Mouse (Mus musculus) B cell, adult (primary cell): ENCODE data around the gene Gm3147. TPM values are rescaled to one million over a fixed set of nuclear protein-coding genes. Genes with fewer than 3 reads are reported as not detected.

ENCODE experiments used
- total RNA-seq: library from RNA; stranded (reverse); gene quantifications from 4 replicates; pipeline ENCODE4 v1.2.4, GENCODE M21; 2023; ENCODE audit not compliant: inconsistent age

Gm3147 gene
- not detected in 4 replicates for total RNA-seq

DNA sequence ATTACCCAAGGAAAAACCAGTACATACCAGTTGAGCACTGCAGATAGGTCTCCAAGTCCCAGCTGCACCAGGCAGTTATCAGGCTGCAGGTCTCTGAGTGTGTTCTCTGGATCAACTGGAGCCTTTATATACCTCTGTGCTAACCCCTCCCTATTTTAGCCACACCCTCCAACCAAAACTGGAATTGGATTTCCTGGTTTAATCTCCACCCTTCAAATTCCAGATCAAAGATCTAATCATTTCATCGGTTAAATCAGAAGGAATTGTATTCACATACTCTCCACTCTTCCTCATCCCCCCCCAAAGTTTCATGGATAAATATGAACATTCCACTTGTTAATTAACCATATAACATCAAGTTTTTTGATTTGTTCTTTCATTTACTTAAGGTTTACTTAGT is at the start of gene Gm3147:
TSS of gene Gm3147 (minus strand) at position 101 of the 400 bp plus-strand sequence.

DNA sequence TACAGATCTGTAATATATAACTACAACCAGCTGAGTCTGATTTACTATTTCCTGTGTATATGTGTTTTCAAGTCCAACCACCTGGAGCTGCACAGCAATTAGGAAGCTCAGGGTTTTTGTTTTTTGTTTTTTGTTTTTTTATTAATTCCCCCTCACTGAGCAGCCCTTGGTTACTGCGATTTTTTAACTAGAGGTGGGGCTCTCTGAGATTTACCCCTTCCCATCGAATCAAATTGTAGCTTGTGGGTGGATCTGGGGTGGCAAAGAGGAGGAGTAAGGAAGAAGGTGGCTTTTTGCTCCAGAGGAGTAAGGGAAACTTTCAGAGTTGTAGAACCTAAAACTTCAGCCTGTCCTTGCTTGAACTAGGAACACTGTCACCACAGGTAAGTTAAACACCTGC is 31.9 kb upstream of the Gm3147 start, which contains the start of gene Gm6205:
TSS of gene Gm6205 (plus strand) at position 301 of the 400 bp plus-strand sequence.

DNA sequence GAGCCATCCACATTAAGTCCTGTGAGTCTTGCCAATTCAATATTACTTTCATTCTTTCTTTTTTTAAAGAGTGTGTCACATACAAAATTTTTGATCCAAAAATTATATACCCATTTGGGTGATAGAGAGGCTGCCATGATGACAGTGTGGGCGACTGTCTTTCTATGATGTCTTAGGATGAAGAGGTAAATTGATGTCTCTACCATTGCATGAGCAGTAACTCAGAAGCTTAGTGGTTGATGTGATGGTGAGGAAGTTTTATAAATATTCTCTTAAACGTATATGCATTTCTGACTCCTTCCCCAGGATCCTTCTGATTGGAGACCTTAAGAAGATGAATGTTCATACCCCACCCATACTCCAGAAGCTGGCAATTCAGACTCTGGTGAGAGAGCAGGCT is 7.5 kb upstream of the Gm3147 start, which contains the start of gene Gm6509:
TSS of gene Gm6509 (plus strand) at position 301 of the 400 bp plus-strand sequence.

Other genes starting within 250 kb of the Gm3147 start
- not detected in 4 replicates for gene Gm7682, start 170.6 kb downstream of the Gm3147 start, total RNA-seq
- gene Gm3139, start 90.1 kb downstream of the Gm3147 start, total RNA-seq, result not detected in 4 replicates
- gene Gm6509, start 7.6 kb upstream of the Gm3147 start, total RNA-seq, result not detected in 4 replicates
- gene Gm6205, start 32.0 kb upstream of the Gm3147 start, total RNA-seq, result not detected in 4 replicates
- not detected in 4 replicates for gene Gm3183, start 249.1 kb upstream of the Gm3147 start, total RNA-seq